In genomic region chr4:133121416-133121815, GRCm38 (mm10) we compare ENCODE assay signal across 15 mouse cellular contexts. TPM values are rescaled to one million over a fixed set of nuclear protein-coding genes. Genes with fewer than 3 reads are reported as not detected.
DNase-seq lines count a peak whose midpoint lies in the region; ATAC-seq and TF ChIP-seq lines count a peak whose summit lies in the region.
"Had no signal": no experiment of that assay in that cellular context is flagged by ENCODE, and none has a peak within 500 bp of the region (broad histone marks: within the 10 kb centered on the region; RNA-seq: fewer than 3 reads in every experiment).

No protein-coding gene starts in this region.

- peak; percentile 11 for DNase-seq in gastrocnemius, adult 2 months
- DNase-seq in gastrocnemius, adult 8-10 months (ENCODE audit: low spot score in 2 of 2): no peak
- no peak for DNase-seq in kidney, postnatal 4 days
- DNase-seq in R1 (ENCODE audit: low read depth, low spot score): peak; percentile 76
- no peak for DNase-seq in limb, embryonic 14.5 days (ENCODE audit: low spot score)
- no peak for DNase-seq in right cerebral cortex, postnatal 36 days (ENCODE audit: low spot score in 2 of 2)
- DNase-seq in frontal cortex, postnatal 10 days (ENCODE audit: low spot score in 2 of 2): no peak
- DNase-seq: cerebellum, postnatal 36 days; kidney, adult 11 months; lung, adult 2 months; spleen, adult 18-20 months had no signal

- ATAC-seq in kidney, embryonic 15.5 days (replicated peaks; ENCODE audit: low FRiP score): no peak
- ATAC-seq in limb, embryonic 14.5 days (ENCODE audit: low FRiP score, low read depth): no peak

- no peak overlapping the region for H3K9ac ChIP-seq in kidney, embryonic 15.5 days
- no peak overlapping the region for H3K9ac ChIP-seq in limb, embryonic 14.5 days (ENCODE audit: low read depth, low read length, severe bottlenecking)
- H3K9ac ChIP-seq: midbrain, embryonic 15.5 days had no signal

- H3K4me2 ChIP-seq in kidney, embryonic 15.5 days: no peak overlapping the region
- no peak overlapping the region for H3K4me2 ChIP-seq in limb, embryonic 14.5 days (replicated peaks; ENCODE audit: low read depth, low read length, severe bottlenecking)
- H3K4me2 ChIP-seq: hindbrain, embryonic 12.5 days had no signal

- peaks cover 57% of the 10 kb centered on the region for H3K4me1 ChIP-seq in kidney, embryonic 15.5 days
- H3K4me1 ChIP-seq in limb, embryonic 14.5 days (ENCODE audit: control insufficient read depth, insufficient read depth, low read length): peaks cover 23% of the 10 kb centered on the region

- H3K4me3 ChIP-seq in gastrocnemius, adult 2 months: no peak overlapping the region
- H3K4me3 ChIP-seq in kidney, embryonic 15.5 days (replicated peaks): no peak overlapping the region
- H3K4me3 ChIP-seq in limb, embryonic 14.5 days (replicated peaks; ENCODE audit: low read length): no peak overlapping the region
- H3K4me3 ChIP-seq: hindbrain, embryonic 12.5 days; midbrain, embryonic 15.5 days had no signal

- H3K36me3 ChIP-seq in kidney, embryonic 15.5 days: no peaks in the 10 kb centered on the region
- no peaks in the 10 kb centered on the region for H3K36me3 ChIP-seq in limb, embryonic 14.5 days (ENCODE audit: control insufficient read depth, insufficient read depth, low read length)
- H3K36me3 ChIP-seq: hindbrain, embryonic 12.5 days; midbrain, embryonic 15.5 days had no signal

- intact Hi-C loops in gastrocnemius, adult 2 months (cut with DNase I): no loop called here

- TF ChIP-seq CTCF in gastrocnemius, adult 2 months (IDR thresholded peaks at IDR 0.05): no peak

- no peak for TF ChIP-seq POLR2A in limb, embryonic 14.5 days (IDR thresholded peaks at IDR 0.05; ENCODE audit: borderline replicate concordance, extremely low read depth, insufficient read depth, insufficient read length)

- H3K9me3 ChIP-seq in kidney, embryonic 15.5 days (replicated peaks): 0 out of 2 replicates have a peak, but pooled peaks cover 5% of the 10 kb centered on the region
- H3K9me3 ChIP-seq in limb, embryonic 14.5 days (ENCODE audit: control insufficient read depth, low read length): 0 out of 2 replicates have a peak, but pooled peaks cover 5% of the 10 kb centered on the region
- H3K9me3 ChIP-seq: hindbrain, embryonic 12.5 days; midbrain, embryonic 15.5 days had no signal

- H3K27ac ChIP-seq in gastrocnemius, adult 2 months: peak overlapping the region; percentile 68
- H3K27ac ChIP-seq in kidney, embryonic 15.5 days: peak overlapping the region; percentile 41; the same call in 1 of the 2 replicates
- 0 out of 2 replicates have a peak overlapping the region, but pooled peaks have one; percentile 26 for H3K27ac ChIP-seq in limb, embryonic 14.5 days (replicated peaks; ENCODE audit: low read depth, low read length)
- H3K27ac ChIP-seq: macrophage had no signal

- 40% methylated on average over 1 of the region's 1 CpGs for whole genome bisulfite sequencing in kidney, embryonic 15.5 days
- 53% methylated on average over 1 of the region's 1 CpGs for WGBS in limb, embryonic 14.5 days

- no peaks in the 10 kb centered on the region for H3K27me3 ChIP-seq in kidney, embryonic 15.5 days
- H3K27me3 ChIP-seq in limb, embryonic 14.5 days (ENCODE audit: control insufficient read depth, insufficient read depth, low read length): no peaks in the 10 kb centered on the region
- H3K27me3 ChIP-seq: hindbrain, embryonic 12.5 days; midbrain, embryonic 15.5 days had no signal

RNA-seq across cellular contexts. Expression of gene Wasf2, which starts 8.9 kb away (rescaled TPM):
- total RNA-seq in gastrocnemius, adult 2 months (2021): 10 to 100 TPM; 34.9 to 35.6 TPM
- total RNA-seq in gastrocnemius, adult 8-10 months (2022): 10 to 100 TPM; 18.8 to 27.9 (median 27.3) TPM
- polyA plus RNA-seq in kidney, embryonic 15.5 days (2015; fragmentation: Nextera tagmentation; extraction: Ambion mirVana): 107 and 109 TPM in 2 replicates
- polyA plus RNA-seq in limb, embryonic 14.5 days (2012; rRNA removed): 62.0 and 70.9 TPM in 2 replicates
- 92.2 and 96.6 TPM in 2 replicates for polyA plus RNA-seq in limb, embryonic 14.5 days (2014; fragmentation: Nextera tagmentation; extraction: Ambion mirVana)

Comparison
In these comparisons a context has a peak if more than half of its experiments do, and no peak if none do; other contexts are left out.
1. DNase-seq: peak in gastrocnemius, adult 2 months (single experiment) and R1 (single experiment); none in gastrocnemius, adult 8-10 months (0 of 2), kidney, postnatal 4 days (0 of 2), limb, embryonic 14.5 days (single experiment), right cerebral cortex, postnatal 36 days (0 of 2) and frontal cortex, postnatal 10 days (0 of 2).
2. Peak in every context shown above with its lines, with median percentiles within 50 percentile points of each other: H3K27ac ChIP-seq.